Mouse (Mus musculus): ENCODE results near the gene Tex2. TPM values are rescaled to one million over a fixed set of nuclear protein-coding genes. Genes with fewer than 3 reads are reported as not detected.

The Tex2 gene
- polyA plus RNA-seq, 1 experiment from 2014 or later, result 12.0 TPM

DNA sequence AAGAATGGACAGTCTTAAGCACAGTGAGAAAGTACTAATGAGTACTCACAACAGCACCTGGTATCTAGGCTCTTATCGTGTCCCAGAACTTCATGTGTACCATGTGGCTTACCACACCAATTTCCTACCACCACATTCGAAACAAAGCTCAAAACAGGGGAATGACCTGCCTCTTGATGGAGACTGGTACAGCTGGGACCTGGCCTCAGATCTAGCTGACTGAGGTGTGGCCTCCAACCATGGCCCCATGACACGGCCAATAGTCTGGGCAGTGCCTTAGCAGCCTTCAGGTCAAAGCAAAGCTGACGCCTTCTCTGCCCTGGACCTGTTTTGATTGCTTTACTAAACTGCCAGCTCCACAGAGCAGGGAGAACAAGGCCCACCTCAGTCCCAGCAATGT is 56.5 kb downstream of the Tex2 start:
- Histone ChIP-seq H3K27ac (replicated peaks; ENCODE audit: low read depth, low read length) (no peak overlapping the region), H3K36me3 (ENCODE audit: control insufficient read depth, insufficient read depth, low read length) (no peaks in the 10 kb centered on the region), H3K4me2 (ENCODE audit: low read depth, low read length) (no peak overlapping the region), H3K9me3 (ENCODE audit: control insufficient read depth, low read length) (no peaks in the 10 kb centered on the region), H3K4me1 (ENCODE audit: control insufficient read depth, insufficient read depth, low read length) (peaks cover 14% of the 10 kb centered on the region; the same call in 1 of the 2 replicates), H3K4me3 (ENCODE audit: low read depth, low read length) (no peak overlapping the region), H3K9ac (ENCODE audit: low read depth, low read length) (no peak overlapping the region), H3K27me3 (replicated peaks; ENCODE audit: control insufficient read depth, insufficient read depth, low read length) (no peaks in the 10 kb centered on the region)
- WGBS, result 69% methylated on average over 4 of the region's 4 CpGs
- ATAC-seq (ENCODE audit: low read depth), result no peak
- no peak for DNase-seq (ENCODE audit: low spot score)

DNA sequence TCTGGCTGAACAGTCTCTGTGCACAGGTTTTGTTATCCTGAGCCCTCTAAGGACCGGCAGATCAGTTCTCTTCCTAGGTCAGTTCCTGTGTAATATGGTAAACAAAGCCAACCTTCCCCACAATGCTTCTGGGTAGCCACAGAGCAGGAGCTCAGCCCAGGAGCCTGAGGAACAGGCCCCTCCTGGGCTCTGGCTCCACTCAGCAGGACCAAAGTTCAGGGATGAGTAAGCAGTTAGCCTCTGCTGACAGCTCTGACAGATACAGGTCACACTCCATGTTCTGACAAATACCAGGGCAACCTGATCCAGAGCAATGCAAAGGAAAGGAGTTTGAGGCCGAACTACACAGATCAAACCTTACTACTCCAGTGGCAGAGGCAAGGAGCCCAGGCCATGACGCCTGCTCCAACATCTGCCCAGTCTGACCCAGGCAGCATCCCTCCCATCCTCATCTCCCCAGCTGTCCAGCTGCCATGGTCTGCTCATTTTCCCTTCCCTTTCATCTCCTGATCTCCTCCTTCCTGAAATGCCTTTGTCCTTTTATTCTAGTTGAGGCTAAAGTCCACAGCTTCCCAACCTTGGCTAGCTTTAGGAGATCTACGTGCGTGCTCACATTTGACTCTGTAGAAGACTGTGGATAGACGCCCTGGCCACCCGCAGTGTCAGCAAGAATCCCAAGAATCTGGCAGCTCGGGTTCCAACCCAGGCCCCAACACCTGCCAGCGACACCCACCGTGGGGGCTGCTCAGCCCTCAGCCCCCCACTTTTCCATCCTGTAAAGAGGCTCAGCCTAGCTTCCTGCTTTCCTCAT is 57.2 kb downstream of the Tex2 start:
- Histone ChIP-seq H3K4me1 (ENCODE audit: control insufficient read depth, insufficient read depth, low read length) (peaks cover 14% of the 10 kb centered on the region; the same call in 1 of the 2 replicates), H3K4me2 (ENCODE audit: low read depth, low read length) (no peak overlapping the region)

DNA sequence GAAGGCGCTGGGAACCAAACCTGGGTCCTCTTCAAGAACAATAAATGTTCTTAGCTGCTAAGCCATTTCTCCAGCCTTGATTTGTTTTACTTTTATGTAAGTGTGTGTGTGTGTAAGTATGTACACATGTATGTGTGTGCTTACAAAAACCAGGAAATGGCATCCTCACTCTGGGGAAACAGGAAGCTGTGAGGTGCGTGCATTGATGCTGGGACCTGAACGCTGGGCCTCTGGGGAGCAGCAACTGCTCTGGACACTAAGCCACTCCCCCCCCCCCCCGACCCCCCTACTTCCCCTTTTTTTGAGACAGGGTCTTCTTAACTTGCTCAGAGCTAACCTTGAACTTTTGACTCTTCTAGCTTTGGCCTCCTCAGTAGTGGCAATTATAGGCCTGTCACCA is 62.8 kb downstream of the Tex2 start:
- H3K36me3 ChIP-seq (ENCODE audit: control insufficient read depth, insufficient read depth, low read length), result peaks cover 18% of the 10 kb centered on the region
- WGBS, result 87% methylated on average over 4 of the region's 4 CpGs
- H3K4me1 ChIP-seq (ENCODE audit: control insufficient read depth, insufficient read depth, low read length), result 0 out of 2 replicates have a peak, but pooled peaks cover 6% of the 10 kb centered on the region
- H3K9me3 ChIP-seq (ENCODE audit: control insufficient read depth, low read length), result no peaks in the 10 kb centered on the region
- H3K4me2 ChIP-seq (ENCODE audit: low read depth, low read length), result no peak overlapping the region
- DNase-seq (ENCODE audit: low spot score) (no peak), ATAC-seq (ENCODE audit: low read depth) (no peak)
- no peaks in the 10 kb centered on the region for H3K27me3 ChIP-seq (replicated peaks; ENCODE audit: control insufficient read depth, insufficient read depth, low read length)
- no peak overlapping the region for H3K9ac ChIP-seq (ENCODE audit: low read depth, low read length)
- no peak overlapping the region for H3K27ac ChIP-seq (replicated peaks; ENCODE audit: low read depth, low read length)
- H3K4me3 ChIP-seq (ENCODE audit: low read depth, low read length), result no peak overlapping the region

More for the DNA sequence above, 57.2 kb downstream of the Tex2 start:
- H3K9ac ChIP-seq (ENCODE audit: low read depth, low read length), result no peak overlapping the region
- H3K9me3 ChIP-seq (ENCODE audit: control insufficient read depth, low read length), result no peaks in the 10 kb centered on the region
- H3K36me3 ChIP-seq (ENCODE audit: control insufficient read depth, insufficient read depth, low read length), result no peaks in the 10 kb centered on the region
- H3K4me3 ChIP-seq (ENCODE audit: low read depth, low read length), result no peak overlapping the region
- ATAC-seq (ENCODE audit: low read depth) (0 out of 2 replicates have a peak, but pooled peaks have one; percentile 33), DNase-seq (ENCODE audit: low spot score) (no peak)
- no peaks in the 10 kb centered on the region for H3K27me3 ChIP-seq (replicated peaks; ENCODE audit: control insufficient read depth, insufficient read depth, low read length)
- no peak overlapping the region for H3K27ac ChIP-seq (replicated peaks; ENCODE audit: low read depth, low read length)
- 41% methylated on average over 10 of the region's 10 CpGs for WGBS

- 96% methylated on average over 4 of the region's 4 CpGs for WGBS
- Histone ChIP-seq H3K36me3 (ENCODE audit: control insufficient read depth, insufficient read depth, low read length) (peaks cover 22% of the 10 kb centered on the region), H3K27me3 (replicated peaks; ENCODE audit: control insufficient read depth, insufficient read depth, low read length) (no peaks in the 10 kb centered on the region), H3K9ac (ENCODE audit: low read depth, low read length) (no peak overlapping the region), H3K9me3 (ENCODE audit: control insufficient read depth, low read length) (no peaks in the 10 kb centered on the region), H3K4me2 (ENCODE audit: low read depth, low read length) (no peak overlapping the region), H3K4me1 (ENCODE audit: control insufficient read depth, insufficient read depth, low read length) (no peaks in the 10 kb centered on the region), H3K4me3 (ENCODE audit: low read depth, low read length) (no peak overlapping the region), H3K27ac (replicated peaks; ENCODE audit: low read depth, low read length) (no peak overlapping the region)
- DNase-seq (ENCODE audit: low spot score), result no peak
- no peak for ATAC-seq (ENCODE audit: low read depth)
These were observed 67.1 kb downstream of the Tex2 start for GRCm38 (mm10) chr11:106546081-106546480.

- Histone ChIP-seq H3K27ac (replicated peaks; ENCODE audit: low read depth, low read length) (no peak overlapping the region), H3K36me3 (ENCODE audit: control insufficient read depth, insufficient read depth, low read length) (peaks cover 22% of the 10 kb centered on the region), H3K4me2 (ENCODE audit: low read depth, low read length) (no peak overlapping the region), H3K9me3 (ENCODE audit: control insufficient read depth, low read length) (no peaks in the 10 kb centered on the region), H3K4me1 (ENCODE audit: control insufficient read depth, insufficient read depth, low read length) (no peaks in the 10 kb centered on the region), H3K27me3 (replicated peaks; ENCODE audit: control insufficient read depth, insufficient read depth, low read length) (no peaks in the 10 kb centered on the region), H3K9ac (ENCODE audit: low read depth, low read length) (no peak overlapping the region), H3K4me3 (ENCODE audit: low read depth, low read length) (no peak overlapping the region)
- WGBS, result 88% methylated on average over 9 of the region's 9 CpGs
- ATAC-seq (ENCODE audit: low read depth), result no peak
- no peak for DNase-seq (ENCODE audit: low spot score)
These were observed 68.3 kb downstream of the Tex2 start for GRCm38 (mm10) chr11:106544916-106545315.

GRCm38 (mm10) chr11:106544133-106544532 is 69.1 kb downstream of the Tex2 start:
- no peaks in the 10 kb centered on the region for H3K9me3 ChIP-seq (ENCODE audit: control insufficient read depth, low read length)
- H3K27ac ChIP-seq (replicated peaks; ENCODE audit: low read depth, low read length), result no peak overlapping the region
- H3K4me3 ChIP-seq (ENCODE audit: low read depth, low read length), result no peak overlapping the region
- H3K36me3 ChIP-seq (ENCODE audit: control insufficient read depth, insufficient read depth, low read length), result peaks cover 22% of the 10 kb centered on the region
- WGBS, result 78% methylated on average over 10 of the region's 11 CpGs
- no peaks in the 10 kb centered on the region for H3K27me3 ChIP-seq (replicated peaks; ENCODE audit: control insufficient read depth, insufficient read depth, low read length)
- no peak overlapping the region for H3K4me2 ChIP-seq (ENCODE audit: low read depth, low read length)
- H3K9ac ChIP-seq (ENCODE audit: low read depth, low read length), result no peak overlapping the region
- ATAC-seq (ENCODE audit: low read depth) (no peak), DNase-seq (ENCODE audit: low spot score) (no peak)
- H3K4me1 ChIP-seq (ENCODE audit: control insufficient read depth, insufficient read depth, low read length), result no peaks in the 10 kb centered on the region

- Histone ChIP-seq H3K4me2 (ENCODE audit: low read depth, low read length) (no peak overlapping the region), H3K9me3 (ENCODE audit: control insufficient read depth, low read length) (no peaks in the 10 kb centered on the region), H3K27me3 (replicated peaks; ENCODE audit: control insufficient read depth, insufficient read depth, low read length) (no peaks in the 10 kb centered on the region), H3K36me3 (ENCODE audit: control insufficient read depth, insufficient read depth, low read length) (peaks cover 23% of the 10 kb centered on the region), H3K4me3 (ENCODE audit: low read depth, low read length) (no peak overlapping the region), H3K9ac (ENCODE audit: low read depth, low read length) (no peak overlapping the region), H3K4me1 (ENCODE audit: control insufficient read depth, insufficient read depth, low read length) (no peaks in the 10 kb centered on the region), H3K27ac (replicated peaks; ENCODE audit: low read depth, low read length) (no peak overlapping the region)
- WGBS, result 71% methylated on average over 13 of the region's 13 CpGs
- ATAC-seq (ENCODE audit: low read depth), result no peak
- DNase-seq (ENCODE audit: low spot score), result no peak
These were observed 70.2 kb downstream of the Tex2 start for GRCm38 (mm10) chr11:106543006-106543405.

DNA sequence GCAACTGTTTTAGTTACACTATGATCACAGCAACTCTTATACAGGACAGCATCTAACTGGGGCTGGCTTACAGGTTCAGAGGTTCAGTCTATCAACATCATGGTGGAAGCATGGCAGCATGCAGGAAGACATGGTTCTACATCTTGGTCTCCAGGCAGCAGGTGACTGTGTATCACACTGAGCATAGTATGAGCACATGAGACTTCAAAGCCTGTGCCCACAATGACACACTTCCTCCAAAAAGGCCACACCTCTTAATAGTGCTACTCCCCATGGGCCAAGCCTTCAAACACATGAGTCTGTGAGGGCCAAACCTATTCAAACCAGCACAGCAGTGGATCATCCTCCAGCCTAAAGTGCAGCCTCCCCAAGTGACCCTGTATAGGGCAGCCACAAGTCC is 70.8 kb downstream of the Tex2 start:
- DNase-seq (ENCODE audit: low spot score), result no peak
- no peak overlapping the region for H3K27ac ChIP-seq (replicated peaks; ENCODE audit: low read depth, low read length)
- no peak for ATAC-seq (ENCODE audit: low read depth)
- H3K36me3 ChIP-seq (ENCODE audit: control insufficient read depth, insufficient read depth, low read length), result peaks cover 27% of the 10 kb centered on the region
- H3K4me3 ChIP-seq (ENCODE audit: low read depth, low read length), result no peak overlapping the region
- no peak overlapping the region for H3K9ac ChIP-seq (ENCODE audit: low read depth, low read length)
- no peaks in the 10 kb centered on the region for H3K9me3 ChIP-seq (ENCODE audit: control insufficient read depth, low read length)
- no peaks in the 10 kb centered on the region for H3K27me3 ChIP-seq (replicated peaks; ENCODE audit: control insufficient read depth, insufficient read depth, low read length)
- no peak overlapping the region for H3K4me2 ChIP-seq (ENCODE audit: low read depth, low read length)
- no peaks in the 10 kb centered on the region for H3K4me1 ChIP-seq (ENCODE audit: control insufficient read depth, insufficient read depth, low read length)

All from embryonic facial prominence, embryonic 14.5 days (tissue).